Mouse (Mus musculus) kidney, adult 2 months (tissue): Measurements from ENCODE around the gene 1700012B07Rik.

Experiments
- CTCF ChIP-seq: fragments of 200-500 bp; conservative IDR thresholded peaks from 2 replicates; pipeline ENCODE4 v1.5.1; 2011; ENCODE audit warnings: low read depth, mild to moderate bottlenecking, control low read depth, low read length, moderate library complexity, mixed read lengths; ENCODE audit not compliant: insufficient read depth, insufficient read length
- POLR2A ChIP-seq: fragments of 200-500 bp; IDR thresholded peaks from one replicate; pipeline ENCODE4 v1.6.1; 2011; ENCODE audit warnings: low read depth, low read length, control low read depth

GRCm38 (mm10) chr11:109866537-109867160, 38.8 kb upstream of the 1700012B07Rik start:
- no peak for TF ChIP-seq CTCF
- no peak for TF ChIP-seq POLR2A
